Mouse (Mus musculus) liver, adult 2 months (tissue): ENCODE data around the gene Dbx1.

ENCODE experiments used
- CTCF ChIP-seq: fragments of 200-500 bp; IDR thresholded peaks from 2 replicates; pipeline ENCODE4 v1.5.1; 2011; ENCODE audit warnings: low read depth, low read length, control low read depth
- POLR2A ChIP-seq: fragments of 200-500 bp; IDR thresholded peaks from 2 replicates; pipeline ENCODE4 v1.6.1; 2011; ENCODE audit warnings: low read length, control low read depth; ENCODE audit not compliant: insufficient read depth; ENCODE audit errors: extremely low read depth

- TF ChIP-seq CTCF (no peak), POLR2A (no peak)
These were observed 26.9 kb upstream of the Dbx1 start for GRCm38 (mm10) chr7:49663575-49663974.
